Mouse (Mus musculus) lung, postnatal 0 days (tissue): ENCODE measurements around the gene Ccl2. TPM values are rescaled to one million over a fixed set of nuclear protein-coding genes. Genes with fewer than 3 reads are reported as not detected.

Experiments
- ATAC-seq: fragments of 200-750 bp; cut with Nextera tagmentation; 2 replicates; pipeline ENCODE4 v1.8.0; 2017; ENCODE audit warnings: moderate library complexity
- DNase-seq: peaks from one replicate; pipeline ENCODE4 v3.0.0-alpha.2; 2016; ENCODE audit warnings: low spot score
- H3K27ac ChIP-seq: fragments of 300-500 bp; sonication (generic); 2 replicates; pipeline ENCODE4 v1.5.1; 2014; ENCODE audit warnings: antibody characterized with exemption, mild to moderate bottlenecking, low read length, mixed read lengths
- H3K27me3 ChIP-seq: fragments of 300-500 bp; sonication (generic); replicated peaks from 2 replicates; pipeline ENCODE4 v1.6.1; 2014; ENCODE audit warnings: low read length, mixed read lengths; ENCODE audit not compliant: insufficient read depth
- H3K36me3 ChIP-seq: fragments of 300-500 bp; sonication (generic); 2 replicates; pipeline ENCODE4 v1.6.1; 2014; ENCODE audit warnings: low read length, mixed read lengths; ENCODE audit not compliant: insufficient read depth
- H3K4me1 ChIP-seq: fragments of 300-500 bp; sonication (generic); 2 replicates; pipeline ENCODE4 v1.6.1; 2014; ENCODE audit warnings: antibody characterized with exemption, low read depth, low read length, mixed read lengths; ENCODE audit not compliant: insufficient read depth
- H3K4me2 ChIP-seq: fragments of 300-500 bp; sonication (generic); replicated peaks from 2 replicates; pipeline ENCODE4 v1.6.1; 2014; ENCODE audit warnings: low read depth, mild to moderate bottlenecking, low read length, moderate library complexity, mixed read lengths
- H3K4me3 ChIP-seq: fragments of 300-500 bp; sonication (generic); 2 replicates; pipeline ENCODE4 v1.5.1; 2014; ENCODE audit warnings: low read depth, low read length
- H3K9ac ChIP-seq: fragments of 300-500 bp; sonication (generic); replicated peaks from 2 replicates; pipeline ENCODE4 v1.6.1; 2014; ENCODE audit warnings: low read depth, mild to moderate bottlenecking
- H3K9me3 ChIP-seq: fragments of 300-500 bp; sonication (generic); 2 replicates; pipeline ENCODE4 v1.6.1; 2016; ENCODE audit warnings: low read length, mixed read lengths
- CTCF ChIP-seq: IDR thresholded peaks from 2 replicates; pipeline ENCODE4 v1.5.1; 2016; ENCODE audit warnings: antibody characterized with exemption, mild to moderate bottlenecking
- EP300 ChIP-seq: IDR thresholded peaks from 2 replicates; pipeline ENCODE4 v1.6.1; 2016; ENCODE audit warnings: antibody characterized with exemption, mild to moderate bottlenecking, control low read depth
- WGBS: fragments of 180-500 bp; shearing (Covaris S2); extraction: QIAGEN DNeasy Blood & Tissue Kit; methylation state at CpG from one replicate; pipeline ENCODE4 v1.1.7; 2014; 5-methylcytosine and 5-hydroxymethylcytosine counted together
- polyA plus RNA-seq: library from polyadenylated mRNA; unstranded; fragments of >200 nt; fragmentation: Nextera tagmentation; extraction: Ambion mirVana; gene quantifications from 2 replicates; pipeline ENCODE4 v1.2.1, GENCODE M21; 2015

Ccl2 gene
- polyA plus RNA-seq, 1 experiment from 2014 or later: 3.4 TPM

DNA sequence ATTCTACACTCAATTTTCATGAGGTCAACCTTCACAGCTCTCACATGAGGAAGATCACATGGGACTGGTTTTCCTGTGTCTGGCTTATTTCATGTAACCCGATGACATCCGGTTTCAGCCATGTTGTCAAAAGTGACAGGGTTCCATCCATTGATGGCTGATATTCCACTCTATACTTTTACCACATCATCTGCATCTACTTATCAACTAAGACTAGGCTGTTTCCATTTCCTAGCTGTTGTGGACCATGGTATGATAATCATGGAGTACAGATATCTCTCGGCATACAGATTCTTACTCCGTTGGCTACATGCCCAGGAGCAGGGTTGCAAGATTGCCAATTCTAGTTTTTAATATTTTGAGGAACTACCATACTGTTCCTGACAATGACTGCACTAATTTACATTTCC lies 6.3 kb downstream of the Ccl2 start:
- Histone ChIP-seq H3K9me3 (no peaks in the 10 kb centered on the region), H3K9ac (no peak overlapping the region), H3K36me3 (no peaks in the 10 kb centered on the region), H3K27ac (no peak overlapping the region), H3K4me1 (no peaks in the 10 kb centered on the region), H3K4me3 (no peak overlapping the region), H3K27me3 (no peaks in the 10 kb centered on the region), H3K4me2 (no peak overlapping the region)
- TF ChIP-seq EP300: no peak
- TF ChIP-seq CTCF: no peak
- DNase-seq: no peak
- WGBS: 71% methylated on average over 4 of the region's 4 CpGs
- ATAC-seq: no peak

DNA sequence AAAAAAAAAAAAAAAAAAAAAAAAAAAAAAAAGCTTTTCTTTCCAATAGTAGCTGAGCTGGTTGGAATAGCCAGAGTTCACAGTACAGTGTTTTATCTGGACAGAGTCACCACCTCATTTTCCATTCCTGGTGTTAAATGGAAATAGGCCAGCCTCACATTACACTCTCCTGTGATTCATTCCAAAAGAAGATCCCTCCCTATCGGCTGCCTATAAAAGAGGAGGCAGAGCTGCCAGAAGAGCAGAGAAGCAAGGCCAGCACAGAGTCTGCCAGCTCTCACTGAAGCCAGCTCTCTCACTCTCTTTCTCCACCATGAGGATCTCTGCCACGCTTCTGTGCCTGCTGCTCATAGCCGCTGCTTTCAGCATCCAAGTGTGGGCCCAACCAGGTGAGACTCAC lies 10.1 kb downstream of the Ccl2 start, which contains the start of gene Ccl7:
Gene Ccl7 (plus strand): TSS at position 242 of the 400 bp plus-strand sequence.
- H3K27me3 ChIP-seq: no peaks in the 10 kb centered on the region
- TF ChIP-seq CTCF: no peak
- no peak for TF ChIP-seq EP300
- H3K27ac ChIP-seq: no peak within 1 kb of the TSS
- H3K4me1 ChIP-seq: no peaks in the 10 kb centered on the region
- no peak within 1 kb of the TSS for H3K4me3 ChIP-seq
- no peak within 1 kb of the TSS for H3K4me2 ChIP-seq
- WGBS: 58% methylated on average over 3 of the region's 3 CpGs
- no peaks in the 10 kb centered on the region for H3K36me3 ChIP-seq
- no peak within 1 kb of the TSS for H3K9ac ChIP-seq
- no peaks in the 10 kb centered on the region for H3K9me3 ChIP-seq
- ATAC-seq (peak; percentile 30; the same call in 1 of the 2 replicates), DNase-seq (peak; percentile 48)

DNA sequence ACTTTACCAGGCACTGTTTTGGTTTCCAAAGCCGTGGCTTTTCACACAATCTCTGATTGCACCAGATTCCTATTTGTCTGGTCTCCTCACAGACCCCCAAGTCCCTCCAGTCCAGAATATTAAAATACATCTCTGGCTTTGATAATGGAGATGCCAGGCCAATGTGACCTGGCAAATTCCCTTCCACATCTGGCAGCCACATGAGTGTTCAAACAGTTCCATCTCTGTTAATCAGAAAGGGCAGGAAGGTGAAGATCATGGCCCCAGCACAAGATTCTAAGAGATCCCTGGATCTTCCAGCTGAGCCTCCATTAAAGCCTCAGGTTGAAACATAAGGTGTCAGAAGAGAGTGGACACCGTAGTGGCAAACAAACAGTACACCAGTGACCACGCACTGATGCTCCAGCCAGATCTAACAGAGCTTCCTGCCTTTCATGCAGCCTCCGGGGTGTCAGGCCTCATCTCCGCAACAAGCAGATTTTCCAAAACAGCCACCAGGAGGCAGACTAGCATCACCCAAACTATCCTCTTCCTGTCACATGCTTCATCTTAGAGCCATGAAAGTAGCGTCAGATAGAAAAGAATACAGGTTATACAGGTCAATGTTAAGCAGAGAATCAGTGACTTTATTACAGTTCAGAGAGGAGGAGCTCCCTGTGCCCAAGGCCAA lies 12.5 kb downstream of the Ccl2 start:
- peak; percentile 78 for TF ChIP-seq CTCF
- no peak for TF ChIP-seq EP300

DNA sequence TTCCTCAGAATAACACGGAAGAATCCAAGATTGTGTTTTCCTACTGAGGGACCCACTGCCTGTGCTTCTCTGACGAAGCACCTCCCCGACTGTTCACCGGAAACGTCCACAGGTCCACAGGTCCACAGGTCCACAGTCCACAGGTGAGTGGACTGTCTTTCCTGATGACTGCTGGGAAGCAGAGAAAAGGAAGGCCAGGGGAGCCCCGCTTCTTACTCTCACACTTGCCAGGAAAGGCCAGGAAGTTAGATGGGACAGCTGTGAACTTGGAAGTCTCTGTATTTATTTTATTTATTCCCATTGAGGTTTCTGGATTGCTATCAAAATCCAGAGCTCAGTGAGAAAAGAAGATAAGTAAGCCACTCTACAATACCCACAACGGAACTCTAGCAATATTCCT lies 18.5 kb downstream of the Ccl2 start:
- no peak for DNase-seq
- TF ChIP-seq EP300 (no peak), CTCF (no peak)
- Histone ChIP-seq H3K9ac (no peak overlapping the region), H3K36me3 (no peaks in the 10 kb centered on the region), H3K4me2 (no peak overlapping the region), H3K4me3 (no peak overlapping the region), H3K4me1 (no peaks in the 10 kb centered on the region), H3K27ac (no peak overlapping the region), H3K9me3 (no peaks in the 10 kb centered on the region), H3K27me3 (no peaks in the 10 kb centered on the region)
- WGBS: 73% methylated on average over 7 of the region's 7 CpGs
- no peak for ATAC-seq

More for the DNA sequence above, 12.5 kb downstream of the Ccl2 start:
- peak; percentile 76 for DNase-seq
- H3K4me2 ChIP-seq: no peak overlapping the region
- WGBS: 42% methylated on average over 6 of the region's 6 CpGs
- H3K27ac ChIP-seq: no peak overlapping the region
- no peaks in the 10 kb centered on the region for H3K36me3 ChIP-seq
- no peaks in the 10 kb centered on the region for H3K4me1 ChIP-seq
- H3K9me3 ChIP-seq: no peaks in the 10 kb centered on the region
- H3K9ac ChIP-seq: no peak overlapping the region
- no peak overlapping the region for H3K4me3 ChIP-seq
- H3K27me3 ChIP-seq: no peaks in the 10 kb centered on the region
- ATAC-seq: no peak

- no peaks in the 10 kb centered on the region for H3K27me3 ChIP-seq
- no peak within 1 kb of the TSS for H3K9ac ChIP-seq
- DNase-seq (peak; percentile 48), ATAC-seq (no peak)
- no peak within 1 kb of the TSS for H3K4me3 ChIP-seq
- TF ChIP-seq EP300 (no peak), CTCF (no peak)
- no peaks in the 10 kb centered on the region for H3K9me3 ChIP-seq
- no peaks in the 10 kb centered on the region for H3K4me1 ChIP-seq
- no peak within 1 kb of the TSS for H3K27ac ChIP-seq
- H3K4me2 ChIP-seq: no peak within 1 kb of the TSS
- 57% methylated on average over 6 of the region's 6 CpGs for WGBS
- H3K36me3 ChIP-seq: no peaks in the 10 kb centered on the region
These were observed 22.3 kb downstream of the Ccl2 start, which contains the start of gene Ccl11 for GRCm38 (mm10) chr11:82057646-82058045. Gene Ccl11, plus strand, starts transcription at chr11:82057823.

GRCm38 (mm10) chr11:82062226-82062625 lies 26.9 kb downstream of the Ccl2 start:
- 54% methylated on average over 3 of the region's 3 CpGs for WGBS
- TF ChIP-seq EP300: no peak
- TF ChIP-seq CTCF: no peak
- ATAC-seq (peak; percentile 32; the same call in 1 of the 2 replicates), DNase-seq (peak; percentile 75)
- no peak overlapping the region for H3K27ac ChIP-seq
- H3K4me2 ChIP-seq: no peak overlapping the region
- H3K4me3 ChIP-seq: no peak overlapping the region
- H3K9ac ChIP-seq: no peak overlapping the region
- H3K9me3 ChIP-seq: no peaks in the 10 kb centered on the region
- no peaks in the 10 kb centered on the region for H3K36me3 ChIP-seq
- no peaks in the 10 kb centered on the region for H3K27me3 ChIP-seq
- H3K4me1 ChIP-seq: no peaks in the 10 kb centered on the region
